Mouse (Mus musculus): Measurements from ENCODE around the gene Zfp92. TPM values are rescaled to one million over a fixed set of nuclear protein-coding genes. Genes with fewer than 3 reads are reported as not detected.

The Zfp92 gene
- polyA plus RNA-seq (2012; rRNA removed; ENCODE audit: low replicate concordance) = 0.05 and 0.07 TPM in 2 replicates

GRCm38 (mm10) chrX:73410880-73411517, at the start of gene Zfp92:
Gene Zfp92 (plus strand): TSS chrX:73411096.

DNA sequence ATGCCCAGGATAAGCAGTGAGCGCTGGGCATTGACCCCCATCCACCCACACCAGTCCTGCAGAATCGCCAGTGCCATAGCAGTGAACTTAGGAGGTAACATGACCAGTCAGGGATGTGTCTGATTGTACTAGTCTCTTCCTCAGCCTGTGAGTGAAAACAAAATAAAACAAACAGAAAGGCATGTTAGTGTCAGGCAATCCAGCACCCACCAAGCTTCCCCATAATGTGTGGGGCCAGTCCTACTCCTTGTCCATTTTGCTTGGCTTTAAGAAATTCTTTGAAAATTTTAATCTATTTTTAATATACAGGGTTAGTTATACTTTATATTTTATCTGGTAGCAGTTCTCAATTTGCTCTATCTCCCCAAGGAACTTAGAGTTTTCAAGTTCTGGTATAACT, 12.3 kb upstream of the Zfp92 start, which contains the start of gene Gm18336:
Gene Gm18336 (minus strand): TSS at position 101 of the 400 bp plus-strand sequence.

DNA sequence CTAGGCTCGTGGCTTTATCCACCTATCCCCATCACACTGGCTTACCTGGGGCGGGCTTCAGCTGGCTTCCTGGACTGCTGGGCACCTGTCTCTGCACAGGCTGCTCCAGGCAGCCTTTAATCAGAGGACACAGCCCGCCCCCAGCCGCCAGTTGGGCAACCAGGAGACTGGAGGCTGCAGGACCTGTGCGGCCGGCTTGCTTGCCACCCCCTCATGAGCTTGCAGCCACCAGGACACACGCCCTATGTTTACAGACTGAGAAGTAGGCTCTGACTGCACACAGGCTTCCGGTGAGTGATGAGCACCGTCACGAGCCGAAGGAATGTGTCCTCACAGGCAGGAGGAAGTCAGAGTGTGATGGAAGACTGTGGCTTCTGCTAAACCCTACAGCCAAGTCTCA, 24.4 kb downstream of the Zfp92 start, which contains the start of gene Trex2:
Gene Trex2 (minus strand): TSS at position 93 of the 400 bp plus-strand sequence.

GRCm38 (mm10) chrX:73458877-73459392, 48.0 kb downstream of the Zfp92 start, which contains the start of gene Haus7:
Gene Haus7 (minus strand): TSS chrX:73459044.

Other genes starting within 250 kb of the Zfp92 start
- not detected in 2 replicates for gene Spin2d, start 234.1 kb upstream of the Zfp92 start, polyA plus RNA-seq (2012; rRNA removed; ENCODE audit: low replicate concordance)
- 0.75 and 3.2 TPM in 2 replicates for gene Xlr3b, start 218.9 kb upstream of the Zfp92 start, polyA plus RNA-seq (2012; rRNA removed; ENCODE audit: low replicate concordance)
- gene Xlr4b, start 196.8 kb upstream of the Zfp92 start, polyA plus RNA-seq (2012; rRNA removed; ENCODE audit: low replicate concordance) = 1.4 and 2.4 TPM in 2 replicates
- 10.8 and 30.5 TPM in 2 replicates for gene F8a, start 182.8 kb upstream of the Zfp92 start, polyA plus RNA-seq (2012; rRNA removed; ENCODE audit: low replicate concordance)
- 0.72 and 1.3 TPM in 2 replicates for gene Xlr4c, start 168.0 kb upstream of the Zfp92 start, polyA plus RNA-seq (2012; rRNA removed; ENCODE audit: low replicate concordance)
- 0.13 TPM in 1 of 2 replicates, not detected in the other for gene Xlr3c, start 145.7 kb upstream of the Zfp92 start, polyA plus RNA-seq (2012; rRNA removed; ENCODE audit: low replicate concordance)
- gene Xlr5a, start 118.1 kb upstream of the Zfp92 start, polyA plus RNA-seq (2012; rRNA removed; ENCODE audit: low replicate concordance) = not detected in 2 replicates
- 0.17 and 0.26 TPM in 2 replicates for gene Xlr5c, start 118.1 kb upstream of the Zfp92 start, polyA plus RNA-seq (2012; rRNA removed; ENCODE audit: low replicate concordance)
- gene Gm45015, start 74.3 kb upstream of the Zfp92 start, polyA plus RNA-seq (2012; rRNA removed; ENCODE audit: low replicate concordance) = 0.09 TPM in 1 of 2 replicates, not detected in the other
- gene Zfp275, start 68.5 kb upstream of the Zfp92 start, polyA plus RNA-seq (2012; rRNA removed; ENCODE audit: low replicate concordance) = 15.9 and 24.5 TPM in 2 replicates
- gene Gm18336, start 12.4 kb upstream of the Zfp92 start, polyA plus RNA-seq (2012; rRNA removed; ENCODE audit: low replicate concordance) = 0.07 and 0.54 TPM in 2 replicates
- 1.1 and 3.4 TPM in 2 replicates for gene Trex2, start 24.2 kb downstream of the Zfp92 start, polyA plus RNA-seq (2012; rRNA removed; ENCODE audit: low replicate concordance)
- 23.8 and 32.0 TPM in 2 replicates for gene Haus7, start 47.9 kb downstream of the Zfp92 start, polyA plus RNA-seq (2012; rRNA removed; ENCODE audit: low replicate concordance)
- gene Bgn, start 72.5 kb downstream of the Zfp92 start, polyA plus RNA-seq (2012; rRNA removed; ENCODE audit: low replicate concordance) = 209 and 447 TPM in 2 replicates
- gene Atp2b3, start 92.0 kb downstream of the Zfp92 start, polyA plus RNA-seq (2012; rRNA removed; ENCODE audit: low replicate concordance) = 0.72 TPM in 1 of 2 replicates, not detected in the other
- 1.2 and 1.8 TPM in 2 replicates for gene Dusp9, start 228.3 kb downstream of the Zfp92 start, polyA plus RNA-seq (2012; rRNA removed; ENCODE audit: low replicate concordance)
- gene Pnck, start 249.0 kb downstream of the Zfp92 start, polyA plus RNA-seq (2012; rRNA removed; ENCODE audit: low replicate concordance) = 3.1 and 7.9 TPM in 2 replicates

Data from mammary gland, adult 2 months (tissue).